Mouse (Mus musculus) sigmoid colon, adult 10 weeks (tissue): ENCODE results near the gene Slc16a12. TPM values are rescaled to one million over a fixed set of nuclear protein-coding genes. Genes with fewer than 3 reads are reported as not detected.

Experiments
- polyA plus RNA-seq: library from polyadenylated mRNA; stranded (reverse); fragments of 350-450 nt; fragmentation: Illumina TruSeq; extraction: RNeasy Lipid Tissue Mini Kit (QIAGEN cat#74804); gene quantifications from one replicate; pipeline ENCODE4 v1.2.3, GENCODE M21; 2014; ENCODE audit warnings: low read depth, low replicate concordance

Gene Slc16a12
- polyA plus RNA-seq = 15.1 TPM

GRCm38 (mm10) chr19:34746688-34747504 lies at the start of gene Slc16a12:
Gene Slc16a12 (minus strand): TSS chr19:34747289.

GRCm38 (mm10) chr19:34640623-34641022 lies 106.5 kb downstream of the Slc16a12 start, which contains the start of the genes Ifit1bl2 and Ifit1:
Gene Ifit1bl2 (minus strand): TSS chr19:34640743.
Gene Ifit1 (plus strand): TSS chr19:34640871.

Other genes starting within 250 kb of the Slc16a12 start
- gene Lipa, start 219.8 kb downstream of the Slc16a12 start, polyA plus RNA-seq = 65.5 TPM
- 27.3 TPM for gene Ifit2, start 196.6 kb downstream of the Slc16a12 start, polyA plus RNA-seq
- gene Ifit3, start 163.8 kb downstream of the Slc16a12 start, polyA plus RNA-seq = 13.4 TPM
- gene Ifit1bl1, start 145.3 kb downstream of the Slc16a12 start, polyA plus RNA-seq = 670 TPM
- gene Ifit3b, start 139.3 kb downstream of the Slc16a12 start, polyA plus RNA-seq = 6.4 TPM
- gene Ifit1bl2, start 106.5 kb downstream of the Slc16a12 start, polyA plus RNA-seq = 25.4 TPM
- 32.0 TPM for gene Ifit1, start 106.4 kb downstream of the Slc16a12 start, polyA plus RNA-seq
- gene Pank1, start 132.2 kb upstream of the Slc16a12 start, polyA plus RNA-seq = 54.1 TPM
- gene Kif20b, start 175.1 kb upstream of the Slc16a12 start, polyA plus RNA-seq = 33.2 TPM